Mouse (Mus musculus) adrenal gland, postnatal 0 days (tissue): ENCODE data around the gene Hspa5. TPM values are rescaled to one million over a fixed set of nuclear protein-coding genes. Genes with fewer than 3 reads are reported as not detected.

Source experiments
- polyA plus RNA-seq: library from polyadenylated mRNA; unstranded; fragments of >200 nt; fragmentation: Nextera tagmentation; extraction: Ambion mirVana; gene quantifications from 2 replicates; pipeline ENCODE4 v1.2.1, GENCODE M21; 2015

The Hspa5 gene
- polyA plus RNA-seq = 395 and 563 TPM in 2 replicates

GRCm38 (mm10) chr2:34771368-34772226, at the start of gene Hspa5:
Hspa5 (plus strand) TSS chr2:34771970.

GRCm38 (mm10) chr2:34754551-34755358, 17.0 kb upstream of the Hspa5 start, which contains the start of gene Gapvd1:
Gapvd1 (minus strand) TSS chr2:34755232.

GRCm38 (mm10) chr2:34799357-34800256, 27.8 kb downstream of the Hspa5 start, which contains the start of gene Rabepk:
Rabepk (minus strand) TSS chr2:34799912.

GRCm38 (mm10) chr2:34825827-34826459, 54.2 kb downstream of the Hspa5 start, which contains the start of gene Fbxw2:
Fbxw2 (minus strand) TSS chr2:34826311.

Other genes starting within 250 kb of the Hspa5 start
- gene Gapvd1, start 16.7 kb upstream of the Hspa5 start, polyA plus RNA-seq = 39.0 and 45.8 TPM in 2 replicates
- gene Rabepk, start 27.9 kb downstream of the Hspa5 start, polyA plus RNA-seq = 41.5 and 42.2 TPM in 2 replicates
- gene Fbxw2, start 54.3 kb downstream of the Hspa5 start, polyA plus RNA-seq = 66.2 and 77.5 TPM in 2 replicates
- 0.08 TPM in 1 of 2 replicates, not detected in the other for gene Gm34653, start 61.0 kb downstream of the Hspa5 start, polyA plus RNA-seq
- gene Cutal, start 102.4 kb downstream of the Hspa5 start, polyA plus RNA-seq = 0.63 and 1.4 TPM in 2 replicates
- 72.3 and 87.7 TPM in 2 replicates for gene Psmd5, start 103.0 kb downstream of the Hspa5 start, polyA plus RNA-seq
- 3.5 and 4.5 TPM in 2 replicates for gene Phf19, start 142.1 kb downstream of the Hspa5 start, polyA plus RNA-seq
- 4.4 and 5.2 TPM in 2 replicates for gene Traf1, start 189.8 kb downstream of the Hspa5 start, polyA plus RNA-seq